Mouse (Mus musculus) liver, postnatal 0 days (tissue): ENCODE results near the gene Plxnd1.

Experiments
- CTCF ChIP-seq: sonication (generic); IDR thresholded peaks from 2 replicates; pipeline ENCODE4 v1.5.1; 2016; ENCODE audit warnings: antibody characterized with exemption, low read depth
- EP300 ChIP-seq: IDR thresholded peaks from 2 replicates; pipeline ENCODE4 v1.6.1; 2016; ENCODE audit warnings: antibody characterized with exemption, low read depth, mild to moderate bottlenecking

DNA sequence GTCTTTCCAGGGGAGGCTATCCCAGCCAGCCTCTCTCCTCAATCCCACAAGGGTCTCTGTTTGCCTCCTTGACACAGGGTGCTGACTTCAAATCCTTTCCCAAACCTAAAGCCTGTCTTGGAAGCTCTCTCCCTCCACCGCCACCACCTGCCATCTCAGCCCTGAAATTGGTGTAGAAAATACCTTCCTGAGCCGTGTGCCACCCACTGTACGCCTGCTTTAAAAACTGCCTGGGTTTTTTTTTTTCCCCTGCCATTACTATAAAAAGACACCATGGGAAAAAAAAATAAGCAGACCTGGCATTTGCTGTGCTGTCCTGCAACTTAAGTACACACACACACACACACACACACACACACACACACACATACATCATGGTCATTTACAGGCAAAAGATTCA lies 4.7 kb downstream of the Plxnd1 start:
- TF ChIP-seq CTCF (no peak), EP300 (no peak)
